Mouse (Mus musculus): ENCODE data around the gene Mmachc. TPM values are rescaled to one million over a fixed set of nuclear protein-coding genes. Genes with fewer than 3 reads are reported as not detected.

Mmachc gene
- polyA plus RNA-seq, 1 experiment = 18.7 TPM

DNA sequence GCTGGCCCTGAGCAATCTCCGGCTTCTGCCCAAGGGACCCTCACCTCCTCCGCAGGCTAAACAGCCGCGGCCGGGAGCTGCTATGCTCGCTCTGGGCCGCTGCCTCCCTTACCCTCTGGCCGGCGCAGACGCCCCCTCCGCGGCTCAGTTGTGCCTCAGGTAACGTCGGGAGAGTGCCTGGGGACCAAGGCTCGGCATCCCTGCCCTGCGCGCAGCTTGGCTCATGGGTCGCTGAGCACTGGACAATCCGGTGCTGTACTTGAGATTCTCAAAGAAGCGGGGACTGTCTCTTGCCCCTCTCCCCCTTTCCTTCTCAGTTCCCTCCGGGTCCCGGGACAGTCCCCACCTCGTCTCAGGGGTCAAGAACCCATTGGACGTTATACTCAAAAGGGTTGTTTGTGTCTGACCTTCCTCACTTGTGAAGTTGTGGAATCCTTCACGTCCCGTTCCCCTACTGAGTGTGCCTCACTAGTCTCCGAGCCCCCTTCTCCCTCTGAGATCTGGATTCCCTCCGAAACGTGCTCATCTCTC, 13.0 kb upstream of the Mmachc start:
- H3K4me1 ChIP-seq (ENCODE audit: control insufficient read depth, insufficient read depth, low read length) = peaks cover 2% of the 10 kb centered on the region; the same call in 1 of the 2 replicates
- H3K4me3 ChIP-seq (ENCODE audit: insufficient read depth, low read length) = peak overlapping the region; percentile 63
- no peak overlapping the region for H3K27ac ChIP-seq (ENCODE audit: insufficient read depth, low read length)
- no peak for TF ChIP-seq CTCF (IDR thresholded peaks at IDR 0.05; ENCODE audit: extremely low read depth, insufficient read depth, low read length)
- TF ChIP-seq POLR2A (IDR thresholded peaks at IDR 0.05; ENCODE audit: extremely low read depth, insufficient read depth, low read length) = no peak

DNA sequence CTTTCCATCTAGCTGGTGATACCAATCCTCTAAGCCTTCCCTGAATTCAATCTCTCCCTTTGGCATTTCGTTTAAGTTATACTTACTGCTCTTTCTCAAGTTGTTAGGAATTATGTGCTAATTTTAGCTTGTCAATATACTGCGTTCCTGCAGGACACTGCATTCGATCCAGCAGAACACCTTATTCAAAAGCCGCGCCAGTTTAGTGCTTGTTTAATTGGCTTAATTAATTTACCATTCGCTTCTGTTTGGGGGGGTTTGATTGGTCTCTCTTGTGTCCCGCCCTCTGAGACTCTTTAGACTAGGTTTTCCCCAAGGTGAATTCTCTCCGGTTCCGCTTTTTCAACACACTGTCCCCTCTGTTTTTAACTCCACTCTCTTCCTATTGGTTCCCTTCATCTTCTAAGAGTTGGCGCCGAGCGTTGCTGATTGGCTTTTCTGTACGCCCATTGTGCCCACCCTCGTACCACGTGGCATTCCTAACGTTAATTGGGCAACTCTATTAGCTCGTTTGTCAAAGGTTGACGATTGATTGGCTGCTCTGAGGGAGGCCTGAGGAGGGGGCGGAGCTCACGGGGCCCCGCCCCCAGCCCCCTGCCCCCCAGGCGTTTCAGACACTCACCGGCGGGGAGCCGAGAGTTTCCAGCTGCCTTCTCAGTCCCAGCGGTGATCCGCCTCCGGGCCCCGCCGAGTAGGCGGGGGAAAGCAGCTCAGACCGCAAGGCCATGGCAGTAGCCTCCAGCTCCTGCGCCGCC, 12.3 kb upstream of the Mmachc start, which contains the start of gene Tesk2:
Gene Tesk2 (plus strand): TSS at position 606 of the 755 bp plus-strand sequence.
- Histone ChIP-seq H3K4me1 (ENCODE audit: control insufficient read depth, insufficient read depth, low read length) (peaks cover 2% of the 10 kb centered on the region; the same call in 1 of the 2 replicates), H3K27ac (ENCODE audit: insufficient read depth, low read length) (no peak within 1 kb of the TSS), H3K4me3 (ENCODE audit: insufficient read depth, low read length) (peak within 1 kb of the TSS; percentile 63)
- TF ChIP-seq POLR2A (IDR thresholded peaks at IDR 0.05; ENCODE audit: extremely low read depth, insufficient read depth, low read length) (peak; percentile 61; the same call in 1 of the 2 replicates), CTCF (IDR thresholded peaks at IDR 0.05; ENCODE audit: extremely low read depth, insufficient read depth, low read length) (no peak)

DNA sequence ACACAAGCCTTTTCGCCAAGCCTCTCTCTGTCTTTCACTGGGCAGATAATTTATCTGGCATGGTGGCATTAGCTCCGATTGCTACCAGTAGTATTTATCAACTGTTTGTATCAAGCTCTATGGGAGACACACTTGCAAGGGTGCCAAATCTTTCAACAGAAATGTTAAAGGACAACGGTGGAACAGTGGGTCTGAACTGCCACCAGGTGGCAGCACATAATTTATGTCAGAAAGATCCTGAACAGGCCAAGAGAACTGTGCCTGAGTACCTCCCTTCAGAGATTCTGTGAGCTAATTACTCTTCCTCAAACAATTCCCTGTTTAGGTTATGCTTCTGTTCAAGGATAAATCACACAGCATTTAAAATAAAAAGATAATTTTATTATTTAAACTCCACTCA, 11.2 kb upstream of the Mmachc start:
- no peak overlapping the region for H3K4me3 ChIP-seq (ENCODE audit: insufficient read depth, low read length)
- no peak overlapping the region for H3K27ac ChIP-seq (ENCODE audit: insufficient read depth, low read length)
- TF ChIP-seq POLR2A (IDR thresholded peaks at IDR 0.05; ENCODE audit: extremely low read depth, insufficient read depth, low read length) (no peak), CTCF (IDR thresholded peaks at IDR 0.05; ENCODE audit: extremely low read depth, insufficient read depth, low read length) (peak; percentile 82)
- H3K4me1 ChIP-seq (ENCODE audit: control insufficient read depth, insufficient read depth, low read length) = peaks cover 2% of the 10 kb centered on the region; the same call in 1 of the 2 replicates

DNA sequence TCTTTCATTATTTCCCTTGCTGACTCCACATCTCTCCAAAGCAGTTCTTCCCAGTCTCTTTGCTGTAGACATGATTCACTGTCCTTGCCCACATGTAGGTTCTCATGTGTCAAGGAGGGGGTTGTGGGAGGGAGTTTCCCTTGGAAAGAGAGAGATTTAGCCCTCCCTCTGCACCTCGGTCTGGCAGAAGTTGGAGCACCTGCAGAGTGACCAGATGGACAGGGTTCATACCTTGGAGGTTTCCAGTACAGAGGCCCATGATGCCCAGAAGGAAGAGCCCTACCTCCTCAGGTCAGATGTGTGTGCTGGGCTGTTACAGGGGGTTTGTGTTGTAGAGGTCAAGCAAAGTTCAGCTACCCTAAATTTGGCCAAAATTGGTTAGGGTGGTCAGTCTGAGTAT, 4.3 kb upstream of the Mmachc start:
- no peak overlapping the region for H3K27ac ChIP-seq (ENCODE audit: insufficient read depth, low read length)
- H3K4me1 ChIP-seq (ENCODE audit: control insufficient read depth, insufficient read depth, low read length) = no peaks in the 10 kb centered on the region
- TF ChIP-seq POLR2A (IDR thresholded peaks at IDR 0.05; ENCODE audit: extremely low read depth, insufficient read depth, low read length) = no peak
- no peak for TF ChIP-seq CTCF (IDR thresholded peaks at IDR 0.05; ENCODE audit: extremely low read depth, insufficient read depth, low read length)
- no peak overlapping the region for H3K4me3 ChIP-seq (ENCODE audit: insufficient read depth, low read length)

DNA sequence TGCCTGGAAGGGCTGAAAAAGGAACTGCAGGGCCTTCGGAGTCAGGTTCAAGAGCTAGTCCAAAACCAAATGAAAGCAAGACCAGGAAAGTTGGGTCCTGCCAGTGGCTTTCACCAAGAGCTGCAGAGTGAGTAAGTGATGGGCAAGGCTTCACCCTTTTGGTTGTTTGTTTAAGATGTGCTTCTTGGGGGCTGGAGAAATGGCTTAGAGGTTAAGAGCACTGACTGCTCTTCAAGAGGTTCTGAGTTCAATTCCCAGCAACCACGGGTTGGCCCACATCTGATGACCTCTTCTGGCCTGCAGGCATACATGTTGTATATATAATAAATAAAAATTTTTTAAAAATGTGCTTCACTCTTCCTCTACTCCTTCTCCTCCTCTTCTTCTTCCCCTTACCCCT, 1.9 kb upstream of the Mmachc start:
- H3K4me3 ChIP-seq (ENCODE audit: insufficient read depth, low read length) = no peak overlapping the region
- TF ChIP-seq POLR2A (IDR thresholded peaks at IDR 0.05; ENCODE audit: extremely low read depth, insufficient read depth, low read length) = no peak
- TF ChIP-seq CTCF (IDR thresholded peaks at IDR 0.05; ENCODE audit: extremely low read depth, insufficient read depth, low read length) = no peak
- H3K4me1 ChIP-seq (ENCODE audit: control insufficient read depth, insufficient read depth, low read length) = no peaks in the 10 kb centered on the region
- no peak overlapping the region for H3K27ac ChIP-seq (ENCODE audit: insufficient read depth, low read length)

DNA sequence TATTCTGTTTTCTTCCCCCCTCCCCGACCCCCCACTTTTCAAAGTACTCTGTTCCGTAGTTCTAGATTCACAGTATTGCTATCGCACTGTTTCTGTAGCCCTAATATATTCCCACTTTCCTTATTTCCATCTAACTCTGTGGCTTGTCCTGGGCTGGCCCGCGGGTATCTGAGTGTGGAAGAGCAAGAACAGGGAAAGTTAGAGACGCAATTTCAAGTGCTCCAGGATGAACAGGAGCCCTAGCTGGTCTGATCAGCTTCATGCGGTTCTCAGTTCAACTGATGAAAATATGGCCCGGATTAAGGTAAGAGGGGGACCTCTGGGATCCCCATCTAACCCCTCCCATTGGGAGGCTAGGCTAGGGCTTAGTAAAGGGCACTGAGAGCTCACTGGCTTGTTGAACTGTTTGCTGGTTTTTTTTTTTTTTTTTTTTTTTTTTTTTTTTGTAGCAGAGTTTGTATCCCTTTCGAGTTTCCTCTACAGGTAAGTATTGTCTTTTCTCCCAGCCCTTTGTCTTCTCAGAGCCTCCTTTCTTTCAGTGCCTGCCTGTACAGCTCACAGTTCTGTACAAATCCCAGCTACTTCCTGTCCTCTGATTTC, 685 bp upstream of the Mmachc start:
- no peaks in the 10 kb centered on the region for H3K4me1 ChIP-seq (ENCODE audit: control insufficient read depth, insufficient read depth, low read length)
- TF ChIP-seq POLR2A (IDR thresholded peaks at IDR 0.05; ENCODE audit: extremely low read depth, insufficient read depth, low read length) (no peak), CTCF (IDR thresholded peaks at IDR 0.05; ENCODE audit: extremely low read depth, insufficient read depth, low read length) (no peak)
- H3K27ac ChIP-seq (ENCODE audit: insufficient read depth, low read length) = no peak overlapping the region
- H3K4me3 ChIP-seq (ENCODE audit: insufficient read depth, low read length) = peak overlapping the region; percentile 51

DNA sequence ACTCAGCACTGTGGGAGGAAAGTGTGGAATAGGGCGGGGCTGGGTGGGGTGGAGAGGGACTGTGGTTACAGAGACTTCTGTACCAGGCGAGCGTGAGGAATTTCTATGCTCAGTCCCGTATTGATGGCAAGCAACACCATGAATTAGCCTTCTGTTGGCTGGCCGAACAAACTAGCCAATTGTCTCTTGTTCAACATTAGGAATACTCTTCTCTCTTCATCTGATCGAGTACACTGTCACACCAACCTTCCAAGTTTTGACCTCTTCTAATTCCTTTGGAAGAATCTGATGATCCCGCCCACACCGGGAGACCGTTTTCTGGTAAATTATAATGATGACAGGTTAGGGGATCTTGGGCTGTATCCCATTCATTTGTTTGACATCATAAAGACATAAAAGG, 540 bp downstream of the Mmachc start:
- H3K4me3 ChIP-seq (ENCODE audit: insufficient read depth, low read length) = peak overlapping the region; percentile 51
- H3K27ac ChIP-seq (ENCODE audit: insufficient read depth, low read length) = peak overlapping the region; percentile 50
- no peaks in the 10 kb centered on the region for H3K4me1 ChIP-seq (ENCODE audit: control insufficient read depth, insufficient read depth, low read length)
- TF ChIP-seq POLR2A (IDR thresholded peaks at IDR 0.05; ENCODE audit: extremely low read depth, insufficient read depth, low read length) (0 out of 2 replicates have a peak, but pooled peaks have one; percentile 9), CTCF (IDR thresholded peaks at IDR 0.05; ENCODE audit: extremely low read depth, insufficient read depth, low read length) (no peak)

DNA sequence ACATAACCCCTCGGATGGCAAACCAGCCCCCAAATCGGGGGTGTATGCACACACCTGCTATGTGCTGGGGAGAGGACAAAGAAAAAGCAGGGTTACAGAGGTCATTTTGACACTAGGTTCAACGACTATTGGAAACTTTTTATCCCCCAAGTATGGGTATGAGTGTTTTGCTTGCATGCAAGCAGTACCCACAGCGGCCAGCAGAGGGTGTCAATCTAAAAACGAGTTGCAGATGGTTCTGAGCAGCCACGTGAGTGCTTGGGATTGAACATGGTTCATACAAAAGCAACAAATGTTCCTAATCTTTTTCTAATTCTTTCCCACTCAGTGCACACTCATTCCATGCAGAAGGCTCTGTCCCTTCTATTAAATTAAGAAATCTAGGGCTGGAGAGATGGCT, 4.4 kb downstream of the Mmachc start:
- Histone ChIP-seq H3K4me3 (ENCODE audit: insufficient read depth, low read length) (no peak overlapping the region), H3K4me1 (ENCODE audit: control insufficient read depth, insufficient read depth, low read length) (no peaks in the 10 kb centered on the region), H3K27ac (ENCODE audit: insufficient read depth, low read length) (no peak overlapping the region)
- peak; percentile 66 for TF ChIP-seq CTCF (IDR thresholded peaks at IDR 0.05; ENCODE audit: extremely low read depth, insufficient read depth, low read length)
- no peak for TF ChIP-seq POLR2A (IDR thresholded peaks at IDR 0.05; ENCODE audit: extremely low read depth, insufficient read depth, low read length)

DNA sequence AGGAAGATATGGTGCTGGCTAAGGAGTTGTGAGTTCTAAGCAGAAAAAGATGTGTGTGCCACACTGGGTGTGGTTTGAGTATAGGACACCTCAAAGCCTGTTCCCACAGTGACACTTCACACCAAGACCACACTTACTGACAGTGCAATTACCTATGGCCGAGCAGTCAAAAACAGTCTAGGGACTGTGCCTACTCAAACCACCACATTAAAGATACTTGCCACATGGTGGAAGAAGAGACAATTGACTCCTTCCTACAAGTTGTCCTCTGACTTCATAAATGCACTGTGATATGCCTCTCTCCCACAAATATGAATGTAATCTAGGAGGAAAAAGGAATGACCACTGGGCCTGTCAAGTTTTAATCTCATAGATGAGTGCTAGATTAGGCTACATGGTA, 7.2 kb downstream of the Mmachc start:
- Histone ChIP-seq H3K4me3 (ENCODE audit: insufficient read depth, low read length) (no peak overlapping the region), H3K4me1 (ENCODE audit: control insufficient read depth, insufficient read depth, low read length) (no peaks in the 10 kb centered on the region; the same call in 1 of the 2 replicates), H3K27ac (ENCODE audit: insufficient read depth, low read length) (no peak overlapping the region)
- TF ChIP-seq POLR2A (IDR thresholded peaks at IDR 0.05; ENCODE audit: extremely low read depth, insufficient read depth, low read length) (no peak), CTCF (IDR thresholded peaks at IDR 0.05; ENCODE audit: extremely low read depth, insufficient read depth, low read length) (no peak)

Measured in cortical plate, adult 2 months (tissue).